Mouse (Mus musculus) cortical plate, adult 2 months (tissue): ENCODE measurements at regions not wholly inside any gene's neighbourhood (a gene's known extent, or its start where the extent isn't known, plus 50 kb on each side); places are given as distances from the start of the nearest gene placed in this dataset.

Experiments
- CTCF ChIP-seq: fragments of 200-500 bp; IDR thresholded peaks from 2 replicates; pipeline ENCODE4 v1.5.1; 2011; ENCODE audit warnings: mild to moderate bottlenecking, control low read depth, low read length; ENCODE audit not compliant: insufficient read depth; ENCODE audit errors: extremely low read depth
- POLR2A ChIP-seq: fragments of 200-500 bp; IDR thresholded peaks from 2 replicates; pipeline ENCODE4 v1.6.1; 2011; ENCODE audit warnings: mild to moderate bottlenecking, low read length, control low read depth; ENCODE audit not compliant: insufficient read depth; ENCODE audit errors: extremely low read depth

DNA sequence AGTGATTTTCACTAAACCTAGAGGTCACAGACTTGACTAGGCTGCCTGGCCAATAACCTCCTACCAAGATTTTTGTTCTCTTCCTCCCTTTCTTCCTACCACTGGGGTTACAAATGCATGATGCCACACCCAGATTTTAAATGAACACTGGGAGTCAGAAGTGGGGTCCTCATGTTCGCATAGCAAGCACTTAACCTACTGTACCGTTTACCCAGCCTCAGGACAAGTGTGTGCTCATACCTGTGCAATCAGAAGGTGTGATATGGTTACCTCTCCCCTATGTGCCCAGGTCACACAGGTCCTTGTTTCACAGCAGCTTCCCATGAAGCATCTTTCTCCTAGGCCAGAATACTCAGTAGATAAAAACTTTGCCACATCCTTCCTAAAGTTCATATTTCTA, 234.8 kb downstream of the Fam84b start:
- TF ChIP-seq POLR2A = no peak
- no peak for TF ChIP-seq CTCF
